Mouse (Mus musculus): ENCODE data around the gene Slc8a3. TPM values are rescaled to one million over a fixed set of nuclear protein-coding genes. Genes with fewer than 3 reads are reported as not detected.
"Not testable (repeated sequence)": the region's sequence is repeated elsewhere in the genome, so short reads cannot be mapped to it uniquely, and the experiment has no call there.

The Slc8a3 gene
- 0.91 and 1.1 TPM in 2 replicates for polyA plus RNA-seq (2016; fragmentation: Nextera tagmentation; extraction: Ambion mirVana)

GRCm38 (mm10) chr12:81332875-81333421, at the start of gene Slc8a3:
Gene Slc8a3, minus strand, starts transcription at chr12:81333180.
- H3K9me3 ChIP-seq = no peaks in the 10 kb centered on the region
- H3K4me3 ChIP-seq = peak within 1 kb of the TSS; percentile 74
- H3K27ac ChIP-seq (replicated peaks) = peak within 1 kb of the TSS; percentile 79
- H3K36me3 ChIP-seq (replicated peaks) = no peaks in the 10 kb centered on the region
- peaks cover 61% of the 10 kb centered on the region for H3K27me3 ChIP-seq (replicated peaks; ENCODE audit: low read depth, poor library complexity, severe bottlenecking)
- peak; percentile 52 for DNase-seq (ENCODE audit: low spot score)
- H3K4me1 ChIP-seq = peaks cover 26% of the 10 kb centered on the region
- WGBS = under 1% methylated on average over 47 of the region's 47 CpGs

GRCm38 (mm10) chr12:81379364-81379763, 46.4 kb upstream of the Slc8a3 start, which contains the start of gene Gm4787:
Gene Gm4787, minus strand, starts transcription at chr12:81379464.
- not testable (repeated sequence) for H3K27me3 ChIP-seq (replicated peaks; ENCODE audit: low read depth, poor library complexity, severe bottlenecking); H3K36me3 ChIP-seq (replicated peaks)
- WGBS = 77% methylated on average over 1 of the region's 1 CpGs

DNA sequence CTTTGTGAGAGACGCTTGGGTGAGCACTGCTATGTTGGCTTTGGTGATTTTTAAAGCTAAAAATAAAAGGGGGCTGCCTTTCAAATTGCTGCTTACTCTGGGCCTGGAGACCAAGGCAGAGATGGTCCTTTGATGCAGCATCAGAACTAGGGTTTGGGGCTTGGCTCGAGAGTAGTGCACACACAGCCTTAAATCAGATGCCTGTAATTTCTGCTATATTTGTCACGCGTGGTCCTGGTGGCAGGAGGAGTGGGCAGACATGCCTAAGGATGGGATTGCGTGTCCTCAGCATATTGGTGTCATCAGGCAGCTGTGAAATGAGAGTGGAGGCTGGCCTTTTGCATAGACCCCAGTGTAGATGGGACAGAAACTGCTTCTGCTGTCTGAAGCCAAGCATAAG, 861 bp upstream of the Slc8a3 start:
- H3K9me3 ChIP-seq = no peaks in the 10 kb centered on the region
- WGBS = 73% methylated on average over 5 of the region's 5 CpGs
- no peak overlapping the region for H3K27ac ChIP-seq (replicated peaks)
- DNase-seq (ENCODE audit: low spot score) = no peak
- peaks cover 61% of the 10 kb centered on the region for H3K27me3 ChIP-seq (replicated peaks; ENCODE audit: low read depth, poor library complexity, severe bottlenecking)
- H3K36me3 ChIP-seq (replicated peaks) = no peaks in the 10 kb centered on the region
- no peak overlapping the region for H3K4me3 ChIP-seq
- peaks cover 26% of the 10 kb centered on the region for H3K4me1 ChIP-seq

More at GRCm38 (mm10) chr12:81379364-81379763, 46.4 kb upstream of the Slc8a3 start, which contains the start of gene Gm4787:
- not testable (repeated sequence) for H3K4me1 ChIP-seq; H3K4me3 ChIP-seq; DNase-seq (ENCODE audit: low spot score); H3K27ac ChIP-seq (replicated peaks); H3K9me3 ChIP-seq

DNA sequence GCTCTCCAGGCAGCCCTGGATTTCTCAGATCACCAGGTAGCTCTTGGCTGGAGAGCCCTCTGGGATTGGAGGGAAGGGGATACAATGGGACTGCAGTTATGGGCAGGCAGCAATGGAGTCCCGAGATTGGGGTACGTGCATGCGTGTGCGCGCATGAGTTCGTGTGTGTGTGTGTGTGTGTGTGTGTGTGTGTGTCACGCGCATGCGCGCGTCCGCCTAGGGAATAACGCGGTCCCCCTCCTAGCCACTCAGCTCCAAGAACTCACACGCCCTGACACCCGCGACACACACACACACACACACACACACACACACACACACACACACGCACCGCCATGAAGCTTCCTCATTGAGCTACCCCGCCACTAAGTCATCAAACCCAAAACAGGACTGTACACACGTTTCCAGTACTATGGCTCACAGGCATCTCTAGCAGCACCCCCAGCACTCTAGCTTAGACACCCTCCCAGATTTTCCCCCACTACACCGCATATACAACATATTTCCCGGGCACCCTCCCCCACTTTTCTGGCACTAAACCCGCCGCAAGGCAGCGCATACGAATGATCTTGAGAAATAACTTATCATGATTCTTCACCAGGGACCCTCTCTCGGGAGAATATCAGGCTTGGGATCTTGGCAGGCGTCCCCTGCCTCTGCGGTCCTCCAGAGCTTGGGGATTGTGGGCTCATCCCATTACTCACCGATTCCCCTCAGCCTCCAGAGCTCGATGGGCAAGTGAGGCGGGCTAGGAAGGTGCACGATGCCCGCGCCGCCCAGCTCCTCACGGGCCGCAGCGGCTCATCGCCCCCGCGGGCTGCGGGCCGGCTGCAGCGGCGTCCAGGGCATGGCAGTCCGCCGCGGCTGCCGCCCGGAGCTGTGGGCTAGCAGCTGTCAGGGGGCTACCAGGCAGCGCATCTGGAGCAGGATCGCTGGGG, 774 bp downstream of the Slc8a3 start:
- Histone ChIP-seq H3K4me1 (peaks cover 26% of the 10 kb centered on the region), H3K27me3 (replicated peaks; ENCODE audit: low read depth, poor library complexity, severe bottlenecking) (peaks cover 61% of the 10 kb centered on the region), H3K4me3 (peak overlapping the region; percentile 74), H3K9me3 (no peaks in the 10 kb centered on the region), H3K27ac (replicated peaks) (peak overlapping the region; percentile 79), H3K36me3 (replicated peaks) (no peaks in the 10 kb centered on the region)
- WGBS = under 1% methylated on average over 50 of the region's 54 CpGs
- peak; percentile 76 for DNase-seq (ENCODE audit: low spot score)

DNA sequence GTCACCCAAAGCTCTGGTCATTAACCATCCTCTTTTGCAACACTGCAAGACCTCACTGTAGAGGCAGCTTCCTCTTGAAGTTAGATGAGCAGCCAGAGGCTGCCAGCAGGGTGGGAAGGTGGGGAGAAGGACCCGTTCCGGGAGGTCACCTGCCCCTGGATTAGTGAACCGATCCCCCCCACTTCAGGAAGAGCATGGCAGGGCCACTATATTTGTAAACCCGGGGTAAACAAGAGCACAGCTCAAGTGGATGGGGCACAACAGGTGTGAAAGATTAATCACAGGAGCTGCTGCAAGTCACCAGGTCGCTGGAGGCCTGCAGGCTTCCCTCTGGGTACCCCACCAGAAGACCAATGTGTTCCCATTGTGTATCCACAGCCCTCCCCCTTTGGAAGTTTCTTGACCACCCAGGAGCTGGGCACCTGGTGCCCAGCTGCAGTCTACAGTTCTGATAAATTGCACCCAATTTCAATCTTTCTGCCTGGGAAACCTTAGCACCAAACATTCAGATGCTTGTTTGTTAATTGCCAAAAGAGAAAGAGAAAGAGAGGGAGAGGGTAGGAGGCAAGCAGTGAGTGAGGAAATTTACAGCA, 1.8 kb downstream of the Slc8a3 start:
- Histone ChIP-seq H3K27ac (replicated peaks) (0 out of 2 replicates have a peak overlapping the region, but pooled peaks have one; percentile 15), H3K4me1 (peaks cover 26% of the 10 kb centered on the region), H3K4me3 (no peak overlapping the region), H3K9me3 (no peaks in the 10 kb centered on the region), H3K27me3 (replicated peaks; ENCODE audit: low read depth, poor library complexity, severe bottlenecking) (peaks cover 61% of the 10 kb centered on the region), H3K36me3 (replicated peaks) (no peaks in the 10 kb centered on the region)
- 33% methylated on average over 5 of the region's 5 CpGs for WGBS
- DNase-seq (ENCODE audit: low spot score) = peak; percentile 10

- H3K4me3 ChIP-seq = no peak overlapping the region
- no peaks in the 10 kb centered on the region for H3K9me3 ChIP-seq
- H3K4me1 ChIP-seq = peaks cover 9% of the 10 kb centered on the region
- no peaks in the 10 kb centered on the region for H3K27me3 ChIP-seq (replicated peaks; ENCODE audit: low read depth, poor library complexity, severe bottlenecking)
- WGBS = 92% methylated on average over 3 of the region's 3 CpGs
- no peak overlapping the region for H3K27ac ChIP-seq (replicated peaks)
- no peak for DNase-seq (ENCODE audit: low spot score)
- no peaks in the 10 kb centered on the region for H3K36me3 ChIP-seq (replicated peaks)
These were observed 8.0 kb downstream of the Slc8a3 start for GRCm38 (mm10) chr12:81324991-81325390.

DNA sequence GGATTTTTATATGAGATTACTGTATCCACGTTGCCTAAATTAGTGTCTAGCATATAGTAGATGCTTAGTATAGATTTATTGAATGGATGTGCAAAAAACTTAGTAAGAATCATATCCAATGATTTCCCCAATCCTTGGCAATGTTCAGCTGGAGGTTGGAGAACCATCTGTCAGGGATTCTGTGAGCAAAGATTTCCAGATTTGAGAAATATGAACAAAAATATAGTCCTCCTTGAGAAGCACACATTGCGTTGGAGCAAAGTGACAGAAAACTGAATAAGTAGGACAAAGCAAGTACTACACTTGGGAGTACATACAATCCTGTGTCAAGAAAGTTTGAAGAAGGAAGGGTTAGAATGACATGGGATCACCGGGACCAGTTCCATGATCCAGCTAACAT, 8.9 kb downstream of the Slc8a3 start:
- WGBS = 93% methylated on average over 3 of the region's 3 CpGs

DNA sequence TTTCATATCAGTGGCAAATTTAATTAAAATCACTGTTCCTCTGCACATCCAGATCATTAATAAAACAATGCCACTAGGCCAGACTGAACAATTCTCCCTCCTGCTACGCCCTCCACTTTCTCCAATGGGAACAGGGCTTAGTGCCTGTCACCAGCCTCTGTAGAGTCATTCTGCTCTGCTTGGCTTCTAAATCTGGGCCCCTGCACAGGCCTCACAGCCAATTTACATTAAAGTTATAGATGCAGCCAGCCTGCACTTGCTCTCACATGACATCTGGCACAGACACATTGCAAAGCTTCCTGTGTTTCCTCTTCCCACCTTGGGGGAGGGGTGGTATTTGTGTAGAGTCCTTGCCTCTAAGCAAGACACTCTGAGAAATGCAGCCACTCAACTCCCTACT, 12.0 kb downstream of the Slc8a3 start:
- Histone ChIP-seq H3K27me3 (replicated peaks; ENCODE audit: low read depth, poor library complexity, severe bottlenecking) (no peaks in the 10 kb centered on the region), H3K4me1 (peaks cover 9% of the 10 kb centered on the region), H3K27ac (replicated peaks) (no peak overlapping the region), H3K9me3 (no peaks in the 10 kb centered on the region), H3K4me3 (no peak overlapping the region), H3K36me3 (replicated peaks) (no peaks in the 10 kb centered on the region)
- 88% methylated on average over 1 of the region's 1 CpGs for WGBS
- DNase-seq (ENCODE audit: low spot score) = peak; percentile 15

More for the DNA sequence above, 8.9 kb downstream of the Slc8a3 start:
- Histone ChIP-seq H3K36me3 (replicated peaks) (no peaks in the 10 kb centered on the region), H3K27me3 (replicated peaks; ENCODE audit: low read depth, poor library complexity, severe bottlenecking) (no peaks in the 10 kb centered on the region), H3K27ac (replicated peaks) (no peak overlapping the region), H3K4me3 (no peak overlapping the region), H3K4me1 (peaks cover 9% of the 10 kb centered on the region), H3K9me3 (no peaks in the 10 kb centered on the region)
- DNase-seq (ENCODE audit: low spot score) = no peak

GRCm38 (mm10) chr12:81317811-81318210, 15.2 kb downstream of the Slc8a3 start:
- Histone ChIP-seq H3K36me3 (replicated peaks) (no peaks in the 10 kb centered on the region), H3K4me3 (no peak overlapping the region), H3K9me3 (no peaks in the 10 kb centered on the region), H3K4me1 (peaks cover 9% of the 10 kb centered on the region), H3K27ac (replicated peaks) (no peak overlapping the region), H3K27me3 (replicated peaks; ENCODE audit: low read depth, poor library complexity, severe bottlenecking) (no peaks in the 10 kb centered on the region)
- DNase-seq (ENCODE audit: low spot score) = no peak
- 18% methylated on average over 2 of the region's 2 CpGs for WGBS

GRCm38 (mm10) chr12:81315953-81316352, 17.0 kb downstream of the Slc8a3 start:
- Histone ChIP-seq H3K36me3 (replicated peaks) (no peaks in the 10 kb centered on the region), H3K4me3 (no peak overlapping the region), H3K9me3 (no peaks in the 10 kb centered on the region), H3K27me3 (replicated peaks; ENCODE audit: low read depth, poor library complexity, severe bottlenecking) (no peaks in the 10 kb centered on the region), H3K27ac (replicated peaks) (no peak overlapping the region), H3K4me1 (peaks cover 4% of the 10 kb centered on the region)
- WGBS = 90% methylated on average over 5 of the region's 5 CpGs
- no peak for DNase-seq (ENCODE audit: low spot score)

DNA sequence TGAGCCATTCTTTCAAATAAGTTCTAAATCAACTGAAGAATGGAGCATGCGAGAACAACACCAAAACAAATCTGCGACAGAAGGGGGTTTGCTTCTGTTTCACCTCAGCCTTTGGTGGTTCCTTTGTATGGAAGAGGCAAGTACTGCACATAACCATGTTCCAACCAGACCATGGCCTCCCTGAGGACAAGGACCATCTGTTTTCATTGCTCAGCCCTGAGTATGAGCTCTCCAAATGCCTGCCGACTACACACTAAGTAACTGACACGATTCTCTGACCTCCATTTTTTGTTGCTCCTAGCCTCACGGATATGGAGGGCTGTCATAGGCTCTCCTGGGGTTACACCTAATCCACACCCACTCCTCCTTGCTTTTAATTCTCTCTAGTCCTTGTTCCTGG, 29.4 kb downstream of the Slc8a3 start:
- Histone ChIP-seq H3K27ac (replicated peaks) (no peak overlapping the region), H3K27me3 (replicated peaks; ENCODE audit: low read depth, poor library complexity, severe bottlenecking) (no peaks in the 10 kb centered on the region), H3K36me3 (replicated peaks) (no peaks in the 10 kb centered on the region), H3K9me3 (no peaks in the 10 kb centered on the region), H3K4me3 (no peak overlapping the region), H3K4me1 (peaks cover 4% of the 10 kb centered on the region; the same call in 1 of the 2 replicates)
- WGBS = 84% methylated on average over 5 of the region's 5 CpGs
- no peak for DNase-seq (ENCODE audit: low spot score)

GRCm38 (mm10) chr12:81294613-81295012, 38.4 kb downstream of the Slc8a3 start:
- WGBS = 41% methylated on average over 5 of the region's 5 CpGs
- H3K27me3 ChIP-seq (replicated peaks; ENCODE audit: low read depth, poor library complexity, severe bottlenecking) = no peaks in the 10 kb centered on the region
- peaks cover 7% of the 10 kb centered on the region; the same call in 1 of the 2 replicates for H3K4me1 ChIP-seq
- H3K27ac ChIP-seq (replicated peaks) = no peak overlapping the region
- H3K36me3 ChIP-seq (replicated peaks) = no peaks in the 10 kb centered on the region
- DNase-seq (ENCODE audit: low spot score) = no peak
- H3K9me3 ChIP-seq = no peaks in the 10 kb centered on the region
- H3K4me3 ChIP-seq = no peak overlapping the region

Measured in embryonic facial prominence, embryonic 10.5 days (tissue).